Mouse (Mus musculus) forebrain, embryonic 11.5 days (tissue): Measurements from ENCODE around the gene Kcnk7. TPM values are rescaled to one million over a fixed set of nuclear protein-coding genes. Genes with fewer than 3 reads are reported as not detected.
"Not testable (repeated sequence)": the region's sequence is repeated elsewhere in the genome, so short reads cannot be mapped to it uniquely, and the experiment has no call there.

Source experiments
- ATAC-seq: fragments of 200-750 bp; cut with Nextera tagmentation; replicated peaks from 2 replicates; pipeline ENCODE4 v1.8.0; 2017; ENCODE audit warnings: moderate TSS enrichment; ENCODE audit not compliant: low FRiP score
- DNase-seq: peaks from one replicate; pipeline ENCODE4 v3.0.0-alpha.2; 2017; ENCODE audit warnings: low spot score
- H3K27ac ChIP-seq: fragments of 300-500 bp; sonication (generic); 2 replicates; pipeline ENCODE4 v1.5.1; 2014; ENCODE audit warnings: low read depth, low read length
- H3K27me3 ChIP-seq: fragments of 300-500 bp; sonication (generic); 2 replicates; pipeline ENCODE4 v1.6.1; 2014; ENCODE audit warnings: mild to moderate bottlenecking, low read length, mixed read lengths; ENCODE audit not compliant: control insufficient read depth, insufficient read depth
- H3K36me3 ChIP-seq: fragments of 300-500 bp; sonication (generic); 2 replicates; pipeline ENCODE4 v1.6.1; 2014; ENCODE audit warnings: mild to moderate bottlenecking, low read length, moderate library complexity, mixed read lengths; ENCODE audit not compliant: control insufficient read depth, insufficient read depth
- H3K4me1 ChIP-seq: fragments of 300-500 bp; sonication (generic); replicated peaks from 2 replicates; pipeline ENCODE4 v1.6.1; 2014; ENCODE audit warnings: low read length, mixed read lengths; ENCODE audit not compliant: control insufficient read depth, insufficient read depth
- H3K4me2 ChIP-seq: fragments of 300-500 bp; sonication (generic); 2 replicates; pipeline ENCODE4 v1.6.1; 2014; ENCODE audit warnings: low read depth, mild to moderate bottlenecking, low read length, moderate library complexity, mixed read lengths; ENCODE audit not compliant: severe bottlenecking
- H3K4me3 ChIP-seq: fragments of 300-500 bp; sonication (generic); 2 replicates; pipeline ENCODE4 v1.5.1; 2014; ENCODE audit warnings: low read depth, low read length
- H3K9ac ChIP-seq: fragments of 300-500 bp; sonication (generic); 2 replicates; pipeline ENCODE4 v1.6.1; 2014; ENCODE audit warnings: low read length
- H3K9me3 ChIP-seq: fragments of 300-500 bp; sonication (generic); 2 replicates; pipeline ENCODE4 v1.6.1; 2016; ENCODE audit warnings: low read length, mixed read lengths; ENCODE audit not compliant: control insufficient read depth
- WGBS: fragments of 180-500 bp; shearing (Covaris S2); extraction: QIAGEN DNeasy Blood & Tissue Kit; methylation state at CpG from one replicate; pipeline ENCODE4 v1.1.7; 2014; 5-methylcytosine and 5-hydroxymethylcytosine counted together
- polyA plus RNA-seq: library from polyadenylated mRNA; unstranded; fragments of >200 nt; fragmentation: Nextera tagmentation; extraction: Ambion mirVana; gene quantifications from 2 replicates; pipeline ENCODE4 v1.2.1, GENCODE M21; 2014

Gene Kcnk7
- polyA plus RNA-seq, 1 experiment from 2014 or later: not detected

- Histone ChIP-seq H3K4me2 (no peak overlapping the region), H3K4me1 (peaks cover 9% of the 10 kb centered on the region; the same call in 1 of the 2 replicates), H3K9ac (no peak overlapping the region), H3K27me3 (no peaks in the 10 kb centered on the region), H3K36me3 (peaks cover 7% of the 10 kb centered on the region; the same call in 1 of the 2 replicates), H3K9me3 (no peaks in the 10 kb centered on the region), H3K27ac (no peak overlapping the region), H3K4me3 (no peak overlapping the region)
- WGBS: 97% methylated on average over 18 of the region's 18 CpGs
- DNase-seq (no peak), ATAC-seq (no peak)
Measured at GRCm38 (mm10) chr19:5666386-5666785, 37.8 kb upstream of the Kcnk7 start.

GRCm38 (mm10) chr19:5668372-5668771 is 35.8 kb upstream of the Kcnk7 start:
- Histone ChIP-seq H3K27ac (no peak overlapping the region), H3K36me3 (peaks cover 9% of the 10 kb centered on the region; the same call in 1 of the 2 replicates), H3K4me2 (no peak overlapping the region), H3K4me1 (no peaks in the 10 kb centered on the region), H3K27me3 (no peaks in the 10 kb centered on the region), H3K4me3 (no peak overlapping the region), H3K9me3 (no peaks in the 10 kb centered on the region), H3K9ac (no peak overlapping the region)
- WGBS: 88% methylated on average over 4 of the region's 4 CpGs
- DNase-seq (no peak), ATAC-seq (no peak)

- H3K4me3 ChIP-seq: no peak overlapping the region
- H3K27me3 ChIP-seq: no peaks in the 10 kb centered on the region
- DNase-seq: no peak
- 93% methylated on average over 4 of the region's 4 CpGs for WGBS
- H3K4me2 ChIP-seq: no peak overlapping the region
- no peak overlapping the region for H3K9ac ChIP-seq
- no peaks in the 10 kb centered on the region for H3K9me3 ChIP-seq
- peaks cover 25% of the 10 kb centered on the region for H3K36me3 ChIP-seq
- ATAC-seq: no peak
- H3K4me1 ChIP-seq: no peaks in the 10 kb centered on the region
- H3K27ac ChIP-seq: no peak overlapping the region
Measured at GRCm38 (mm10) chr19:5680432-5680831, 23.7 kb upstream of the Kcnk7 start.

- H3K27me3 ChIP-seq: no peaks in the 10 kb centered on the region
- no peak overlapping the region for H3K4me3 ChIP-seq
- H3K9me3 ChIP-seq: no peaks in the 10 kb centered on the region
- H3K27ac ChIP-seq: no peak overlapping the region
- H3K36me3 ChIP-seq: peaks cover 20% of the 10 kb centered on the region
- DNase-seq (no peak), ATAC-seq (no peak)
- peaks cover 9% of the 10 kb centered on the region; the same call in 1 of the 2 replicates for H3K4me1 ChIP-seq
- H3K9ac ChIP-seq: no peak overlapping the region
- no peak overlapping the region for H3K4me2 ChIP-seq
- 91% methylated on average over 12 of the region's 12 CpGs for WGBS
Measured at GRCm38 (mm10) chr19:5684236-5684635, 19.9 kb upstream of the Kcnk7 start.

- 92% methylated on average over 13 of the region's 13 CpGs for WGBS
- Histone ChIP-seq H3K9me3 (no peaks in the 10 kb centered on the region), H3K27ac (no peak overlapping the region), H3K27me3 (no peaks in the 10 kb centered on the region), H3K9ac (no peak overlapping the region), H3K36me3 (peaks cover 20% of the 10 kb centered on the region), H3K4me1 (peaks cover 10% of the 10 kb centered on the region), H3K4me3 (no peak overlapping the region), H3K4me2 (no peak overlapping the region)
- ATAC-seq: no peak
- DNase-seq: no peak
Measured at GRCm38 (mm10) chr19:5684985-5685384, 19.2 kb upstream of the Kcnk7 start.

- H3K27ac ChIP-seq: no peak overlapping the region
- H3K9ac ChIP-seq: no peak overlapping the region
- ATAC-seq (no peak), DNase-seq (no peak)
- no peaks in the 10 kb centered on the region for H3K9me3 ChIP-seq
- no peak overlapping the region for H3K4me2 ChIP-seq
- no peaks in the 10 kb centered on the region for H3K27me3 ChIP-seq
- H3K4me1 ChIP-seq: peaks cover 15% of the 10 kb centered on the region
- peaks cover 20% of the 10 kb centered on the region for H3K36me3 ChIP-seq
- WGBS: 94% methylated on average over 19 of the region's 19 CpGs
- H3K4me3 ChIP-seq: no peak overlapping the region
Measured at GRCm38 (mm10) chr19:5685431-5685830, 18.7 kb upstream of the Kcnk7 start.

GRCm38 (mm10) chr19:5685861-5686260 is 18.3 kb upstream of the Kcnk7 start:
- DNase-seq (no peak), ATAC-seq (no peak)
- 94% methylated on average over 11 of the region's 11 CpGs for WGBS
- peaks cover 19% of the 10 kb centered on the region for H3K4me1 ChIP-seq
- H3K27me3 ChIP-seq: no peaks in the 10 kb centered on the region
- H3K4me3 ChIP-seq: no peak overlapping the region
- no peak overlapping the region for H3K27ac ChIP-seq
- H3K4me2 ChIP-seq: no peak overlapping the region
- peaks cover 20% of the 10 kb centered on the region for H3K36me3 ChIP-seq
- H3K9ac ChIP-seq: no peak overlapping the region
- no peaks in the 10 kb centered on the region for H3K9me3 ChIP-seq

GRCm38 (mm10) chr19:5686437-5686836 is 17.7 kb upstream of the Kcnk7 start:
- H3K4me2 ChIP-seq: no peak overlapping the region
- no peaks in the 10 kb centered on the region for H3K27me3 ChIP-seq
- no peaks in the 10 kb centered on the region for H3K9me3 ChIP-seq
- no peak overlapping the region for H3K9ac ChIP-seq
- no peak for ATAC-seq
- 96% methylated on average over 13 of the region's 13 CpGs for WGBS
- H3K4me1 ChIP-seq: peaks cover 25% of the 10 kb centered on the region
- H3K36me3 ChIP-seq: peaks cover 19% of the 10 kb centered on the region
- H3K4me3 ChIP-seq: no peak overlapping the region
- no peak for DNase-seq
- H3K27ac ChIP-seq: no peak overlapping the region

GRCm38 (mm10) chr19:5686954-5687353 is 17.2 kb upstream of the Kcnk7 start:
- H3K9ac ChIP-seq: not testable (repeated sequence)

More at GRCm38 (mm10) chr19:5686954-5687353, 17.2 kb upstream of the Kcnk7 start:
- not testable (repeated sequence) for ATAC-seq, DNase-seq, H3K27ac ChIP-seq, H3K9me3 ChIP-seq, H3K27me3 ChIP-seq, H3K4me2 ChIP-seq, H3K4me3 ChIP-seq
- WGBS: 95% methylated on average over 12 of the region's 12 CpGs
- Histone ChIP-seq H3K36me3 (peaks cover 16% of the 10 kb centered on the region), H3K4me1 (peaks cover 27% of the 10 kb centered on the region)
